Mouse (Mus musculus) CD4-positive, CD25-positive, alpha-beta regulatory T cell, adult 2 months (primary cell): Measurements from ENCODE around the gene Zcchc8.
A peak's percentile ranks its signal among the peaks of the same experiment; 100 is the strongest.
"Not testable (repeated sequence)": the region's sequence is repeated elsewhere in the genome, so short reads cannot be mapped to it uniquely, and the experiment has no call there.

Experiments
- DNase-seq: peaks from one replicate; pipeline ENCODE4 v3.0.0-alpha.2; 2012; ENCODE audit warnings: low read depth, low spot score

Gene Zcchc8

DNA sequence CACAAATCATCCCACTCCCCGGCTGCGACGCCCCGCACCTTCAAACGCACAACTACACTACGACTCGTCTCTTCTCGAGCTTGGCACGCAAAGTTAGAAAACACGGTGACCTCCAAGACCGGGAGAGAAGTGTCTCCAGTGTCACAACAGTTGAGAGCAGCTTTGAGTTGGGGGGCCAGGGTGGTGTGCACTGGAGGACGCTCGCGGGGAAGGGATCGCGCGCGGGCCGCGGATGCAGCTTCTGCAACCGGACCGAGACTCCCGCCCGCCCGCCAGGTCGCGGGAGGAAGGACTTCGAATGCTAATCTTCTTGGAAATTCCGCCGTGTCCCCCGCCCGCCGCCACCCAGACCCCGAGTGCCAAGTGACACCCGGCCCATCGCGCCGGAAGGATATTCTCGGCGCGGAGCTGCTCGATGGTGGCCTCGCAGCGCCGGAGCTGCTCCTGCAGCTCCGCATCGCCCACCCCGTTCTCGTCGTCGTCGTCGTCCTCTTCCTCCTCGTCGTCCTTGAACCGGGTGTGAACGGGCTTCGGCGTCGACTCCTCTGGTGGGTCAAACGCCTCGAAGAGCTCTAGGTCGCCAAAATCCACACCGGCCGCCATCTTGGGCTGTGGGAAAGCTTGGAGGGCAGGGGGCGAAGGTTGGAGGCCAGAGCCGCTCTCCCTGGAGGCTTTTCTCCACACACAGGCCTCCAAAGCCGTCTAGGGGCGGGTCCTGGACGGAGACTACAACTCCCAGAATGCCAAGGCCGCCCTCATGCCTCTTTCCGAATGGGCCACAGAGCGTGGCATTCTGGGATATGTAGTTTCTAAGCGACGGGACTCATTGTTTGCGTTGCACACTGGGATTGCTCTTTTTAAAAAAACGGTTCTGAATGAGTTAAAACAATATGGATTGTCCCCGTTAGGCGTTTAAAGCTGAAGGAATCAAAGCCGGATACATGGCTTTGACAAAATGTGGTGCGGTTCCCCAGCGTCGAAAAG is at the start of gene Zcchc8:
TSS of gene Zcchc8 (minus strand) at position 773 of the 984 bp plus-strand sequence.
- peak; percentile 96 for DNase-seq

DNA sequence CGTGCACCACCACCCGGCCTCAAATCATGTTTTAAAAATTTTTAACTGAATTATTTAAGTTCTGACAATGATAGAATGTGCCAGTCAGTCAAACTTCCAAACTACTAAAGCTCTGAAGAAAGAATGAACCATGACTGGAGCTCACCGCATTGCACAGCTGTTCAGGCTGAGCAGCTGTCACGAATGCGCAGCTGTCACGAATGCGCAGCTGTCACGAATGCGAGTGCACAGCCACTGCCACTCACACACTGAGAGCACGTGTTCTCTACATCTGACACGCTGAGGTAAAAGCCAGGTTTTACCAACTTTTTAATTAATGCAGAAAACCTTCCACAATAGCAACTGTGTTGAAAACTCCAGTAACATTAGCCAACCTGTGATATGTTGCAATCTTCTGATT is 45.6 kb upstream of the Zcchc8 start:
- not testable (repeated sequence) for DNase-seq

DNA sequence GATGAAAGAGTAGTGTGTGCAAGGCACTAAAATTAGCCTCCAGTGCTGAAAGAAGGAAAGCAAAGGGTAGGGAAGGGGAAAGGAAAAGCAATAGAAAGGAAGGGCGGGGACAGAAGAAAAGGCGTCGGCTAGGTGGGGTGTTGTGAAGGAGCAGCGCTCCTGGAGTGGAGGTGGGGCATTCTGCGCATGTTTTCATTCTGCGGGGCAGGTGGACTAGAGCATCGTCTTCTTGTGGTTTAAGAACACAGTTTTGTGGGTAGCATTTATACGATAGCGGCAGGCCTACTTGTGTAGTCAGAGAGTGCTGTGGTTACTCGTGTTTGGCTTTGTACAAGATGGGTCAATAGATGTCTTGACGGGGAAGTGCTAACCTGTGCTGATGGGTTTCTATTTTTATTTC is 44.6 kb upstream of the Zcchc8 start:
- peak; percentile 26 for DNase-seq

DNA sequence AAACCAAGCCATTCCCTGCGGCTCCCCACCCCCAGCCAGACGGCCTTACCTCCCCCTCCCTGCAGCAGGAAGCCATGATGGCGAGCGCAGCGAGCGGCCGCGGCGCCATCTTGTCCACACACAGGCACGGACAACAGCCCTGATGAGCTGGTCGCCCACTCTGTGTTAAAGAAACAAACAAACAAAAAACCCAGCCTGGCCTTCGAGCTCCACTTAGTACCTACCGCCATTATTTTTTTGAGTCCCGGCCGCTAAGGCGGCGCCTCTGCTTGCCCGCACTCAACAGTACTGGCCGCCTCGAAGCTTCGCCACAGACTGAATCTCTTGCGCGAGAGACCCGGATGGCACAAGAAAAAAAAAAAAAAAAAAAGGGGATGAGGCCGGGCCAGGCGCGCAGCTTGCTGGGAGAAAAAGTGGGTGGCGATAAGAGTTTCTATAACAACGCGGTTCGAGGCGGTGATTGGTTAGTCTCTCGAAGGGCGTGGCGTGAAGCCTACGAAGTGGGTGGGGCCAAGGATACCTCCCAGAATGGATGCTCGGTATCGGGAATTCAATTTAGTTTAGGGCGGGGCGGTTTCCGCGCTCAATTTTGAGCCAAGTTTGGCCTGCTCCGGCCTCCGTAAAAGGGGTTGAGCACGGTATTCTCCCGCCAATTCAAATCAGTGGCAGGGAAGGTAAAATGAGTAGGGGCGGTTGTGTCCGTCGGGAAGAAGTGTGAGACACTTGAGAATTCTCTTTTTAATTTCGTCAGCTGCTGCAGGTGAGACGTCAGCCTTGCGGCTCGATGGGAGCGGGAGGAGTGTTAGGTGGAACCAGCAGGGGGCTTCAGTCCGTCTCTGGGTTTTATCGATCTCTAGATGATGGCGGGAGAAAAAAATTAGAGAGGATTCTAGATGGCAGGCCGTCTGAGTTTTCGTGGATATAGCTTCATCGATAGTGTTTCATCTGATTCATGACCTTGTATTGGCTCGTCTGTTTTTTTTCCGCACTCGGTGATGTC is 28.5 kb upstream of the Zcchc8 start, which contains the start of the genes Rsrc2 and Kntc1:
TSS of gene Rsrc2 (minus strand) at position 350 of the 1,000 bp plus-strand sequence.
TSS of gene Kntc1 (plus strand) at position 652 of the 1,000 bp plus-strand sequence.
- DNase-seq: peak; percentile 99

DNA sequence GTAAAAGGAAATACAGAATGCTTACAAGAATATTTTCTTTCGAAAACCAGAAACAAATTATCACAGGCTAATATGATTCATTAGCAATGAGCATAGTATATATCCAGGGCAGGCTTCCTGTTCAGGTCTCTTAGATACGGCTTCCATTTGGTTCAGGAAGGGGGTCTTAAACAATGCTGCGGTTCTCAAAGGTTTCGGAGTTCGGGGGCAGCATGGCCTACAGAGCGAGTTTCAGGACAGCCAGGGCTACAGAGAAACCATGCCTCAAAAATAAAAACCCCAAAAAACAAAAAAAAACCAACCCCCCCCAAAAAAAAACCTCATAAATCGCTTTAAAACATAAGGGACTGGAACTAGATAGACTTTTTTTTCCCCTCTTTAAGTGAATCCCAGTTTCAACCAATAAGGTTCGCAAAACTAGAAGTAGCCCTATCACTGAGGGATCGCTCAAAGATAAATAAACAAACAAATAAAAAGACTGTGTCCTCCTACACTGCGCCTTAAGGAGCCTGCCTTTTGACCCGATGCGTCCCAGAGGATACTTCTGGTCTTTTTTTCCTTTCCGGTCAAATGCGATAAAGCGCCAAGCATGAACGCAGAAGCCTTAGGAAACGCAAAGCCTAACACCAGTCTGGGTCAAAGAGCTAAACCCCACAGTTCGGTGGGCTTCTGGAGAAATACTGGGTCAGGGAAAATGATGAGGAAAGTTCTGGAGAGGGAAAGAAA is 27.6 kb upstream of the Zcchc8 start:
- DNase-seq: peak; percentile 18

DNA sequence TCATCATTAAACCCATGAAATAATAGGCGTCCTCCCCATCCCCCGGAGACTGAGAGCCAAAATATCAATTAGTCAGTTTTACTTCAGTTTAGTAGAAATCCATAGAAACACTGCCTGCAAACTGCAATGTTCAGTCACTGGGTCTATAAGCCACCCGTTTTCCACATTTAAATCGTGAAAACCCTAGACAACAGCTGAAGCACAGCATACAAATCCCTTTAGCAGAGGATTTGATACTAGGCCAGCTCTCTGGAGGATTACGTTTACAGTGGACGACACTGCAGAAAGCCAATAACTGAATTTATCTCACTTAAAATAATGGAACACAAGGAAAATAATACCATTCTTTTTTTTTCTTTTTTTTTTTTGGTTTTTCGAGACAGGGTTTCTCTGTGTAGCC is 26.7 kb upstream of the Zcchc8 start:
- no peak for DNase-seq

DNA sequence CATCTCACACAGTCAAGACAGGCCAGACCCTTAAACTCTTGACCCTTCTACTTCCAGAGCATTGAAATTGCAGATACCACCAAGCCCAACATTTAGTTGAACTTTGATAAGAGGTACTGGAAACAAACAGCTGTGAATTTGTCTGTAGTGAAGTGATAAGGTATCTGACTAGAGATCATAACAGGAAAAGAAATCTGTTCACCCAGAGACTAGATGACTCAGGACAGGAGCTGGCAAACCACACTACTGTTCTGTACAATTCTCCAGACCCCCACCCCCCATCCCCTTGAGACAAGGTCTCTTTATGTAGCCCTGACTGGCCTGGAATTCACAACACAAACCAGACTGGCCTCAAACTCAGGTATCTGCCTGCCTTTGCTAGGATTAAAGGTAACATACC is 25.4 kb upstream of the Zcchc8 start:
- peak; percentile 32 for DNase-seq

DNA sequence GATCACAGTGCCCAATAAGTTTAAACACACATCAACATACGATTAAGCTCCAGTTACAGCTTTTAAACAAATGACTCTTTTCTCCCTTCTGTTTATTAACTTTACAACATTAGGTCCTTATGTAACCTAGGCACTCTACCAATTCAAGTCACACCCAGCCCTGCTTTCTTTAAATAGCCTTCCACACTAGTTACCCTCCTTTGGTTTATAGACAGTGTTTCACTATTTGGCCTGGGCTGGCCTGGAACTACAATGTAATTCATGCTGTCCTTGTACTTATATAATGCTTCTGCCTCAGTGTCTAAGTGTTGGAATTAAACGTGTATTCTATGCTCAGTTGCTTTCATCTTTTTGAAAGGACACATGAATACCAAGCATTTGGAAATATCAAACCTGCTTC is 23.5 kb upstream of the Zcchc8 start:
- DNase-seq: no peak

DNA sequence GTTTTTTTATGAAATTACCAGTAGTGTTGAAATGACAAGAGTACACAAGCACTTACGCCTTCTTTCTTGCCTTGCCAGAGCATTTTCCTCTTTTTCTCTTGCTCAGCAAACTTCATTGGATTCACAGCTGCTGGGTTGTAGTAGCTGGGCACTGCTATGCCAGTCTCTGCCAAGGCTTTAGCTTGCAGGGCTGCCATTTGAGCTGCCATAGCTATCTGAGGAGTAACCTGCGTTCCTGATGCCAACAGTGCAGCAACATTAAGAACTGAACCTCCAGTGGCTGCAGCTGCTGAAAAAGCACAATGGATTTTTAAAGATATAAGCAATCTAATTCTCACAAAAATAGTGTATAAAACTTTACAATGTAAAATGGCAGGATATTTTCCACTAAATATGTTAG is 10.1 kb upstream of the Zcchc8 start:
- no peak for DNase-seq

DNA sequence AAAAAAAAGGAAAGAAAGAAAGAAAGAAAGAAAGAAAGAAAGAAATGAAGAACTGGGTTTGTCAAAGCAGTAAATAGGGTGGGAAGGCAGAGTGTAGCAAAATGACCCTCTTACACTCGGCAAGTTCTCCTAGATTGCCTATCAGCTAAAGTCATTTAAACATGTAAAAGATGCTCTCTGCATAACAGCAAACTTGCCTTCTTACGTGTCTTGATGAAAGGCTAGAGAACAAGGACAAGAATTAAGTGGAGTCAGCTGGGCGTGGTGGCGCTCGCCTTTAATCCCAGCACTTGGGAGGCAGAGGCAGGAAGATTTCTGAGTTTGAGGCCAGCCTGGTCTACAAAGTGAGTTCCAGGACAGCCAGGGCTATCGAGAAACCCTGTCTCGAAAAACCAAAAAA is 2.9 kb upstream of the Zcchc8 start:
- not testable (repeated sequence) for DNase-seq

DNA sequence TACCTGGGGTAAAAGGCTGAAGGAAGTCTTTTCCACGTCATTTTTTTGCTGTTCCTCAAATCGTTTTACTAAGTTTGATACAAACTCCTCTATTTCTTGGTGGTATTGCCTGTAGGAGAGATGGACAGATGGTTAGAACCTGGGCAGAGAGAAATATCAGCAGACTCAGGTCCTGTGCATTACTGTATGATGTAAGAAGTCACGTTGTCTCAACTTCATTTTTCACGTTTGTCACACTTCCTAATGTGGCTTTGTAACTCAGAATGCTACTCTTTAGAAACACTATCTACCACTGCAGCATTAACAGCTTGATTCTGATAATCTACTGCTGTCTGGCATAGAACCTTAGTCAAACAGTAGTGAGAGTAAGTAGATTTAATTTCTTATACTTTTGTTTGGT is 6.3 kb downstream of the Zcchc8 start:
- DNase-seq: no peak

DNA sequence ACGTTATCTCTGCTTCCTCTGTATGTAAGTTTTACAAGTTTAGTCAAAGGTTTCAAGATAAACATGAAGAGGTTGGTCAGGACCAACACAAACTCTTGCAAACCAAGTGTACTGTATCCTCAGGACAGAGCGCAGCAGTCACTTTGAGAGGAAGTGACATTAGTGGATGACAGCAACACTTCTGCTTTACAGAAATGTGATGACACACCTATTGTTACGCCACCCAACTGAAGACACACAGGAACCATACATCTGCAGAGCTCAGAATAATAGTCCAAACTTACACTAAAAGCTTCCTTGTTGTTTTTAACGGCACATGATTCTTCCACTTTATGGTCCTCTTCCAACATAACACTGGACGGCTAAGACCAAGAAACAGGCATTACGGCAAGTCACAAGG is 7.1 kb downstream of the Zcchc8 start:
- DNase-seq: no peak

DNA sequence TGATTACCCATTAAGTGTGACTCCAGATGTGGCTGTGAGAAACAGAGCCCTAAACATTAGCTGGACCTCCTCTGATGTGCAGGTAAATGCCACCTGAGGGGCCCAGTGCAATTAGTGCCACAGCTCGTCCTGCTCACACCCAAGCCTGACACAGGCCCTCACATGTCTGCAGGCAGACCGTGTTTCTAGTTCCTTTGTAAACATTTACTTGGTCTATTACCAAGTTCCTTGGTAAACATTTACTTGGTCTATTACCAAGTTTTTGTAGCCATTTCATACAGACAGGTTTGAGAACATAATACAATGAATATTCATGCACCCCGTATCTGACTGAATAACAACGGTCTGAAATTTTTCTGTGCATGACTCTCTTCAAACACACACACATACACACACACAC is 11.3 kb downstream of the Zcchc8 start:
- no peak for DNase-seq

DNA sequence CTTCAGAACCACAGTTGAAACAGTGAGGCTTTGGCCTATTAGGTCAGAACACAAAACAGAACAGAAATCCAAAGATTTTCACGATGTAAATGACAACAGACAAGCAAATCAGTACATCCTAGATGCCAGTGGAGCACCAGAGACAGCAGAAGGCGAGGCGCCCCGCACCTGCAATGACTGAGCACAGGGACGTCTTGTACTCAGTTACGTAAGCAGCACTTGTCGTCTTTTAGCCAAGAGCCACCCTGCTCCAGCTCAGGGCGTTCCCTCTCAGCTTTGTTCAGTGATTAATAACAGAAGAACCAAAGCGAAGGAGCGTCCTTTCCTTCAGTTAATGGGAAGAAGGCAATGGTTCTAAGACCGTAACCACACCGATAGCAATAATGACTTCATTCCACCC is 12.3 kb downstream of the Zcchc8 start:
- DNase-seq: no peak

DNA sequence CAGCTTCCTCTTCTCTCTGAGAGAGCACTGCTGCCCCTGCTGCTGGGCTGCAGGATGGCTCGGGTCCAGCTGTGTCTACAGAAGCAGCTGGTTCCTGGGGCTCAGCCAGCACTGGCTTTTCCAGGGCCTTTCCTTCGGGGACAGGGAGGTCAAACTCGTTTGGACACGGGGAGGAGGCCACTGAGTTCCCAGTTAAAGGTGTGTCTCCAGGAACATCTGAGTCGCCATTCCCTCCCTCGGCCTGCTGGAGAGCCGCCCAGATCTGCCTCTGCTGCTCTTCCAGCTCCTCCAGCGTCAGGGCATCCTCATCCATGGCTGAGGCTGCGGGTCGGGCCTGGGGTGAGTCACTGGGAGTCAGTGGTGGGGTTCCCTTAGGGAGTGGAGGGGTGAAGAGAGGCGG is 20.3 kb downstream of the Zcchc8 start:
- DNase-seq: no peak

DNA sequence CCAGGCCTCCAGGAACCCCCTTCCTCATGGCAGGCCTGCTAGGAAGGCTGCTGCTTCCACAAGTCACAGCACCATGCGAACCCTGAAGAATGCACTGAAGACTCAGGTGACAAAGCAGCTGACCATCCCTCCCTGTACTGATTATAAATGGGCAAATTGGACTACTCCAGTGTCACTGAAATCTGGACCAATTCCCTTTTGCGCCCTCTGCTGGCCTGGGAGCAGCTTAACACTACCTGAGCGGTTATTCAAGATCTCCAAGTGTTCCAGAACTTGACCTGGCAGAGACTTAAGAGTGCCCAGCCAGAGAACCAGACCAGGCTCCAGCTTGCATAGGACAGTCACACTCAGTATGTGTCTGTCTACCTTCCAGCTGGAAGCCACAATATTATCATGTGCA is 21.7 kb downstream of the Zcchc8 start:
- DNase-seq: peak; percentile 85

DNA sequence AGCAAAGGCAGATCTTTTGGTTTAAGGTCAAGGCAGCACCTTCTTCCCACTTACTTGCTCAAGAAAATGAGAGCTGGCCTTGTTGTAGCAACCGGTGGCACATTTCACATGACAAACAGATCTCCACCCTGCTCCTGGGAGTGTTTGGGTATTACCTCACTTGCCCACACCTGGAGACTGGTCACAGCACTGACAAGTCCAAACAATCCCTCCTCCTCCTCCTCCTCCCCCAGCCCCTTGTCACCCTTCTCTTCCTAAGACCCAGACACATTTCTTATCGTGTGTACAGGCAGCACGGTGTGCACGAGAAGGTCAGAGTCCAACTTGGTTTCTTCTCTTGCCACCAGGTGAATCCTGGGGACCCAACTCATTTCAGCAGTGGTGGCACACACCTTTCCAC is 23.9 kb downstream of the Zcchc8 start:
- no peak for DNase-seq

DNA sequence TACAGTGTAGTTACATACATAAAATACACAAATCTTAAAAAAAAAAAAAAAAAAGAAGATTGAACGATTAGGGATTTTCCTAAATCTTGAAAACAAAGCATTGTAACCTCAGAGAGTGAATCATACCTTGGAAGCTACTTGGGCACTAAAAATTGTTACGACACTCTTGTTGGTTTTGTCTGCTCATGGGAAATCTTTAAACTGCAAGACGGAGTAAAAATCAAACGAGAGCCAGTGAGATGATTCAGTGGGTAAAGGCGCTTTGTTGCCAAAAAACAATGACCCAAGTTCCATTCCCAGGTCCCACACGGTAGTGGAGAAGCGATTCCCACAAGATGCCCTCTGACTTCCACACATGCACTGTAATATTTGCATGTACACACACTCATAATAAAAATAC is 24.7 kb downstream of the Zcchc8 start:
- no peak for DNase-seq

DNA sequence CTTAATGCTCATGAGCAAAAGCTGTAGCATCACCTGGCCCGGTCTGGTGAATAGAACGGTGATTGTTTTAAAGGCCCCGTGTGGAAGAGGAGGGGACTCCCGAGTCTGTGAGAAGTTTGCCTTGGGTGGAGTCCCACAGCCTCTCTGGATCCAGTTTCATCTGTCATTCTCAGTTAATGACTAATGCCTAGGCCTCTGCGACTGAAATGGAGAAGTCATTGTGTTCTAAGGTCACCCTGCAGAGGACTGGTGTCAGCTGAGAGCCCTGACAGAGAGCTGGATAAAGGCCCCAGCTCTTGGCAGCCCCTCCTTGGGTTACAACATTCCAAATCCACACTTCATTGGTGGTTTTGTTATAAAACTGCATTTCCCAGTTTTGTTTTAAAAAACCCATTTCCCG is 26.4 kb downstream of the Zcchc8 start:
- DNase-seq: no peak

DNA sequence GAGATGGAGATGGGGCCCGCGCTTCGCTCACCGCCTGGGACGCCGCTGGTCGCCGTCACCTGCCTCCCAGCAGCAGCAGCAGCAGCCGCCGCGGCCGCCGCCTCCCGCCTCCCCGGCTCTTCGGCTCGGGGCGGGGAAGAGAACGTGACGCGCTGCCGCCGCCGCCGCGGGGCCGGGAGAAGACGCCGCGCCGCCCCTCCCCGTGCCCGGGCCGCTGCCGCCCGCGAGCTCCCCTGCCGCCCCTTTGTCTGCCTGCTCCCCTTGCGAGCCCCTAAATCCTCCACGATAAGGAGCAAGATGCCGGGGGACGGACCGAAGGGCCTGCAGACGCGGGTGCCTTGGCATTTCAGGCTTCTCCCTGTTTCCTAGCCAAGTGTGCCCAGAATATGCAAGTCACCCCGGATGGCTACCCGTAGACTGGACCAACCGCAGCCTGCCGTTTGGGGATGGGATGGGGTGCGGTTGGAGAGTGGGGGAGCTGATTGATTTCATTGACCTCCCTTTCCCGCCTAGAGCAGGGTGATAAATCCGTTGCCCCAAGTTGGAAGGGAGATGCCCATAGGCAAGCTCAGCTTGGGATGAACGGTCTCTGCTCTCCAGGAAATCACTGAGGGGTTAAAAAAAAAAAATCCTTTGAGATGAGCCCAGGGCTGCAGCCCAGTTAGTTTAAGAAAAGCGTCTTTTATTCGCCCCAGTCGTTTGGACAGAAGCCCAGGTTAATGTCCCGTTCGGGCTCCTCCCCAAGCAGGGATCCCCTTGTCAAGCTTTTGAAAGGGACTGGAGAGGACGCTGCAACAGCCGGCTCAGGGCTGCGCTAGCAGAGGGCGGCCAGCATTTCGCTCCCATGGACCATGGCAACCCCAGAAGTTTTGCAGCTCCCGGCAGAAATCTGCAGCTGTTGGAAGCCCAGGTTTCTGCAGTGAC is 36.4 kb downstream of the Zcchc8 start, which contains the start of gene Clip1:
TSS of gene Clip1 (minus strand) at position 398 of the 924 bp plus-strand sequence.
- peak; percentile 81 for DNase-seq
